Mouse (Mus musculus): ENCODE measurements around the gene Zfp362. TPM values are rescaled to one million over a fixed set of nuclear protein-coding genes. Genes with fewer than 3 reads are reported as not detected.

Gene Zfp362
- polyA plus RNA-seq, 1 experiment from 2014 or later, result 44.7 TPM

GRCm38 (mm10) chr4:128793710-128794109 lies 12.1 kb downstream of the Zfp362 start:
- Histone ChIP-seq H3K4me1 (ENCODE audit: control insufficient read depth, insufficient read depth, low read length) (peaks cover 24% of the 10 kb centered on the region), H3K27me3 (ENCODE audit: control insufficient read depth, insufficient read depth, low read length) (no peaks in the 10 kb centered on the region), H3K4me3 (ENCODE audit: low read depth, low read length) (no peak overlapping the region), H3K9ac (ENCODE audit: low read length) (no peak overlapping the region), H3K27ac (replicated peaks; ENCODE audit: low read depth, low read length) (no peak overlapping the region), H3K4me2 (ENCODE audit: low read depth, severe bottlenecking) (no peak overlapping the region), H3K36me3 (ENCODE audit: control insufficient read depth, insufficient read depth, low read length) (peaks cover 7% of the 10 kb centered on the region), H3K9me3 (ENCODE audit: control insufficient read depth, low read length) (no peaks in the 10 kb centered on the region)
- ATAC-seq (ENCODE audit: insufficient number of reproducible peaks, low FRiP score, low TSS enrichment, low read depth), result no peak
- WGBS, result 46% methylated on average over 1 of the region's 1 CpGs
- DNase-seq (ENCODE audit: low spot score), result no peak

- peaks cover 24% of the 10 kb centered on the region for H3K36me3 ChIP-seq (ENCODE audit: control insufficient read depth, insufficient read depth, low read length)
- no peak overlapping the region for H3K4me2 ChIP-seq (ENCODE audit: low read depth, severe bottlenecking)
- no peak overlapping the region for H3K9ac ChIP-seq (ENCODE audit: low read length)
- no peak for ATAC-seq (ENCODE audit: insufficient number of reproducible peaks, low FRiP score, low TSS enrichment, low read depth)
- no peak overlapping the region for H3K4me3 ChIP-seq (ENCODE audit: low read depth, low read length)
- no peaks in the 10 kb centered on the region for H3K9me3 ChIP-seq (ENCODE audit: control insufficient read depth, low read length)
- peaks cover 6% of the 10 kb centered on the region; the same call in 1 of the 2 replicates for H3K4me1 ChIP-seq (ENCODE audit: control insufficient read depth, insufficient read depth, low read length)
- H3K27ac ChIP-seq (replicated peaks; ENCODE audit: low read depth, low read length), result no peak overlapping the region
- H3K27me3 ChIP-seq (ENCODE audit: control insufficient read depth, insufficient read depth, low read length), result no peaks in the 10 kb centered on the region
- no peak for DNase-seq (ENCODE audit: low spot score)
- WGBS, result 32% methylated on average over 18 of the region's 18 CpGs
Observed at GRCm38 (mm10) chr4:128789646-128790045, 16.2 kb downstream of the Zfp362 start.

- H3K4me2 ChIP-seq (ENCODE audit: low read depth, severe bottlenecking), result no peak overlapping the region
- no peak overlapping the region for H3K9ac ChIP-seq (ENCODE audit: low read length)
- no peak for ATAC-seq (ENCODE audit: insufficient number of reproducible peaks, low FRiP score, low TSS enrichment, low read depth)
- DNase-seq (ENCODE audit: low spot score), result no peak
- H3K9me3 ChIP-seq (ENCODE audit: control insufficient read depth, low read length), result no peaks in the 10 kb centered on the region
- H3K4me3 ChIP-seq (ENCODE audit: low read depth, low read length), result no peak overlapping the region
- peaks cover 28% of the 10 kb centered on the region for H3K36me3 ChIP-seq (ENCODE audit: control insufficient read depth, insufficient read depth, low read length)
- no peaks in the 10 kb centered on the region for H3K27me3 ChIP-seq (ENCODE audit: control insufficient read depth, insufficient read depth, low read length)
- H3K4me1 ChIP-seq (ENCODE audit: control insufficient read depth, insufficient read depth, low read length), result peaks cover 6% of the 10 kb centered on the region; the same call in 1 of the 2 replicates
- 97% methylated on average over 4 of the region's 4 CpGs for WGBS
- H3K27ac ChIP-seq (replicated peaks; ENCODE audit: low read depth, low read length), result no peak overlapping the region
Observed at GRCm38 (mm10) chr4:128788108-128788507, 17.7 kb downstream of the Zfp362 start.

- no peak for ATAC-seq (ENCODE audit: insufficient number of reproducible peaks, low FRiP score, low TSS enrichment, low read depth)
- 92% methylated on average over 24 of the region's 24 CpGs for WGBS
- H3K36me3 ChIP-seq (ENCODE audit: control insufficient read depth, insufficient read depth, low read length), result peaks cover 30% of the 10 kb centered on the region
Observed at GRCm38 (mm10) chr4:128787023-128787939, 18.6 kb downstream of the Zfp362 start.

GRCm38 (mm10) chr4:128785921-128786654 lies 19.8 kb downstream of the Zfp362 start:
- no peaks in the 10 kb centered on the region for H3K27me3 ChIP-seq (ENCODE audit: control insufficient read depth, insufficient read depth, low read length)
- no peak overlapping the region for H3K9ac ChIP-seq (ENCODE audit: low read length)
- peaks cover 30% of the 10 kb centered on the region for H3K36me3 ChIP-seq (ENCODE audit: control insufficient read depth, insufficient read depth, low read length)
- DNase-seq (ENCODE audit: low spot score) (no peak), ATAC-seq (ENCODE audit: insufficient number of reproducible peaks, low FRiP score, low TSS enrichment, low read depth) (no peak)
- H3K4me1 ChIP-seq (ENCODE audit: control insufficient read depth, insufficient read depth, low read length), result peaks cover 6% of the 10 kb centered on the region; the same call in 1 of the 2 replicates
- no peak overlapping the region for H3K4me3 ChIP-seq (ENCODE audit: low read depth, low read length)
- no peaks in the 10 kb centered on the region for H3K9me3 ChIP-seq (ENCODE audit: control insufficient read depth, low read length)
- no peak overlapping the region for H3K27ac ChIP-seq (replicated peaks; ENCODE audit: low read depth, low read length)
- 95% methylated on average over 10 of the region's 11 CpGs for WGBS
- H3K4me2 ChIP-seq (ENCODE audit: low read depth, severe bottlenecking), result no peak overlapping the region

More at GRCm38 (mm10) chr4:128787023-128787939, 18.6 kb downstream of the Zfp362 start:
- no peak overlapping the region for H3K9ac ChIP-seq (ENCODE audit: low read length)
- DNase-seq (ENCODE audit: low spot score), result no peak
- no peak overlapping the region for H3K4me3 ChIP-seq (ENCODE audit: low read depth, low read length)
- no peak overlapping the region for H3K27ac ChIP-seq (replicated peaks; ENCODE audit: low read depth, low read length)
- peaks cover 6% of the 10 kb centered on the region; the same call in 1 of the 2 replicates for H3K4me1 ChIP-seq (ENCODE audit: control insufficient read depth, insufficient read depth, low read length)
- H3K9me3 ChIP-seq (ENCODE audit: control insufficient read depth, low read length), result no peaks in the 10 kb centered on the region
- H3K4me2 ChIP-seq (ENCODE audit: low read depth, severe bottlenecking), result no peak overlapping the region
- no peaks in the 10 kb centered on the region for H3K27me3 ChIP-seq (ENCODE audit: control insufficient read depth, insufficient read depth, low read length)

- Histone ChIP-seq H3K4me3 (ENCODE audit: low read depth, low read length) (no peak overlapping the region), H3K4me2 (ENCODE audit: low read depth, severe bottlenecking) (no peak overlapping the region), H3K9me3 (ENCODE audit: control insufficient read depth, low read length) (no peaks in the 10 kb centered on the region), H3K9ac (ENCODE audit: low read length) (no peak overlapping the region), H3K27ac (replicated peaks; ENCODE audit: low read depth, low read length) (no peak overlapping the region), H3K36me3 (ENCODE audit: control insufficient read depth, insufficient read depth, low read length) (peaks cover 32% of the 10 kb centered on the region), H3K4me1 (ENCODE audit: control insufficient read depth, insufficient read depth, low read length) (no peaks in the 10 kb centered on the region; the same call in 1 of the 2 replicates), H3K27me3 (ENCODE audit: control insufficient read depth, insufficient read depth, low read length) (no peaks in the 10 kb centered on the region)
- ATAC-seq (ENCODE audit: insufficient number of reproducible peaks, low FRiP score, low TSS enrichment, low read depth) (no peak), DNase-seq (ENCODE audit: low spot score) (no peak)
- WGBS, result 89% methylated on average over 15 of the region's 15 CpGs
Observed at GRCm38 (mm10) chr4:128784950-128785631, 20.8 kb downstream of the Zfp362 start.

- H3K9me3 ChIP-seq (ENCODE audit: control insufficient read depth, low read length), result no peaks in the 10 kb centered on the region
- no peaks in the 10 kb centered on the region for H3K4me1 ChIP-seq (ENCODE audit: control insufficient read depth, insufficient read depth, low read length)
- H3K4me2 ChIP-seq (ENCODE audit: low read depth, severe bottlenecking), result no peak overlapping the region
- H3K36me3 ChIP-seq (ENCODE audit: control insufficient read depth, insufficient read depth, low read length), result peaks cover 33% of the 10 kb centered on the region
- 82% methylated on average over 4 of the region's 4 CpGs for WGBS
- H3K4me3 ChIP-seq (ENCODE audit: low read depth, low read length), result no peak overlapping the region
- no peak overlapping the region for H3K9ac ChIP-seq (ENCODE audit: low read length)
- no peaks in the 10 kb centered on the region for H3K27me3 ChIP-seq (ENCODE audit: control insufficient read depth, insufficient read depth, low read length)
- no peak overlapping the region for H3K27ac ChIP-seq (replicated peaks; ENCODE audit: low read depth, low read length)
- DNase-seq (ENCODE audit: low spot score) (no peak), ATAC-seq (ENCODE audit: insufficient number of reproducible peaks, low FRiP score, low TSS enrichment, low read depth) (no peak)
Observed at GRCm38 (mm10) chr4:128782645-128783044, 23.2 kb downstream of the Zfp362 start.

GRCm38 (mm10) chr4:128782037-128782436 lies 23.8 kb downstream of the Zfp362 start:
- H3K4me3 ChIP-seq (ENCODE audit: low read depth, low read length), result no peak overlapping the region
- H3K27ac ChIP-seq (replicated peaks; ENCODE audit: low read depth, low read length), result no peak overlapping the region
- WGBS, result 93% methylated on average over 7 of the region's 7 CpGs
- ATAC-seq (ENCODE audit: insufficient number of reproducible peaks, low FRiP score, low TSS enrichment, low read depth) (no peak), DNase-seq (ENCODE audit: low spot score) (no peak)
- H3K9ac ChIP-seq (ENCODE audit: low read length), result no peak overlapping the region
- H3K4me1 ChIP-seq (ENCODE audit: control insufficient read depth, insufficient read depth, low read length), result no peaks in the 10 kb centered on the region
- H3K36me3 ChIP-seq (ENCODE audit: control insufficient read depth, insufficient read depth, low read length), result peaks cover 33% of the 10 kb centered on the region
- H3K4me2 ChIP-seq (ENCODE audit: low read depth, severe bottlenecking), result no peak overlapping the region
- H3K9me3 ChIP-seq (ENCODE audit: control insufficient read depth, low read length), result no peaks in the 10 kb centered on the region
- H3K27me3 ChIP-seq (ENCODE audit: control insufficient read depth, insufficient read depth, low read length), result no peaks in the 10 kb centered on the region

All from limb, embryonic 11.5 days (tissue).